In genomic region chr2:69773331-69773730, GRCm38 (mm10) we compare ENCODE assay signal across 32 mouse cellular contexts. TPM values are rescaled to one million over a fixed set of nuclear protein-coding genes. Genes with fewer than 3 reads are reported as not detected.
DNase-seq lines count a peak whose midpoint lies in the region; ATAC-seq and TF ChIP-seq lines count a peak whose summit lies in the region.
"Had no signal": no experiment of that assay in that cellular context is flagged by ENCODE, and none has a peak within 500 bp of the region (broad histone marks: within the 10 kb centered on the region; RNA-seq: fewer than 3 reads in every experiment).

No protein-coding gene starts in this region.

- H3K27me3 ChIP-seq in forebrain, postnatal 0 days (ENCODE audit: insufficient read depth, low read length): no peaks in the 10 kb centered on the region
- H3K27me3 ChIP-seq in forebrain, embryonic 14.5 days (replicated peaks; ENCODE audit: control insufficient read depth, insufficient read depth, low read length): no peaks in the 10 kb centered on the region
- H3K27me3 ChIP-seq: CH12.LX; forebrain, embryonic 15.5 days; hindbrain, embryonic 15.5 days; kidney, embryonic 15.5 days; limb, embryonic 13.5 days; lung, embryonic 15.5 days; midbrain, embryonic 12.5 days; neural tube, embryonic 12.5 days; stomach, embryonic 15.5 days had no signal

- peaks cover 13% of the 10 kb centered on the region for H3K36me3 ChIP-seq in forebrain, postnatal 0 days (ENCODE audit: insufficient read depth)
- H3K36me3 ChIP-seq in forebrain, embryonic 14.5 days (ENCODE audit: control insufficient read depth, insufficient read depth, low read length): peaks cover 13% of the 10 kb centered on the region; the same call in 1 of the 2 replicates
- H3K36me3 ChIP-seq: lung, embryonic 15.5 days; stomach, embryonic 15.5 days had no signal

- TF ChIP-seq CTCF in forebrain, postnatal 0 days (IDR thresholded peaks at IDR 0.05; ENCODE audit: low read depth): no peak
- TF ChIP-seq CTCF in left cerebral cortex, adult 2 months (IDR thresholded peaks at IDR 0.05): no peak

- peak; percentile 63 for DNase-seq in forebrain, postnatal 0 days
- DNase-seq in forebrain, embryonic 14.5 days (ENCODE audit: low spot score): no peak
- no peak for DNase-seq in left cerebral cortex, adult 2 months (ENCODE audit: extremely low spot score in 1 of 2, low spot score in 2 of 2)
- no peak for DNase-seq in left cerebral cortex, adult 11 months (ENCODE audit: low spot score)
- peak; percentile 42 to 54 for DNase-seq in left cerebral cortex, postnatal 14 days (ENCODE audit: low spot score in 2 of 2)
- DNase-seq in right cerebral cortex, postnatal 36 days (ENCODE audit: low spot score in 2 of 2): peak; percentile 13 to 52
- no peak for DNase-seq in urinary bladder, adult 18-20 months (ENCODE audit: low spot score in 2 of 2)
- DNase-seq: adrenal gland, adult 2 months; adrenal gland, postnatal 36 days; cerebellum, adult 2 months; cerebellum, postnatal 14 days; gastrocnemius, adult 2 months; heart, postnatal 14 days; kidney, adult 11 months; kidney, postnatal 25 days; thymus, postnatal 14 days had no signal

- H3K9me3 ChIP-seq in forebrain, postnatal 0 days (ENCODE audit: low read length): no peaks in the 10 kb centered on the region
- no peaks in the 10 kb centered on the region for H3K9me3 ChIP-seq in forebrain, embryonic 14.5 days (replicated peaks; ENCODE audit: control insufficient read depth, low read length)
- H3K9me3 ChIP-seq: forebrain, embryonic 15.5 days; hindbrain, embryonic 10.5 days; hindbrain, embryonic 15.5 days; kidney, embryonic 15.5 days; limb, embryonic 13.5 days; lung, embryonic 15.5 days; midbrain, embryonic 12.5 days; neural tube, embryonic 12.5 days; stomach, embryonic 15.5 days had no signal

- H3K4me2 ChIP-seq in forebrain, postnatal 0 days (ENCODE audit: low read depth): no peak overlapping the region
- H3K4me2 ChIP-seq in forebrain, embryonic 14.5 days (ENCODE audit: low read length): no peak overlapping the region
- H3K4me2 ChIP-seq: forebrain, embryonic 15.5 days; hindbrain, embryonic 15.5 days; kidney, embryonic 15.5 days; limb, embryonic 13.5 days; liver, embryonic 11.5 days; lung, embryonic 15.5 days; midbrain, embryonic 12.5 days; neural tube, embryonic 12.5 days; stomach, embryonic 15.5 days had no signal

- H3K9ac ChIP-seq in forebrain, postnatal 0 days: no peak overlapping the region
- no peak overlapping the region for H3K9ac ChIP-seq in forebrain, embryonic 14.5 days (ENCODE audit: low read length)
- H3K9ac ChIP-seq: forebrain, embryonic 15.5 days; hindbrain, embryonic 15.5 days; kidney, embryonic 15.5 days; limb, embryonic 13.5 days; lung, embryonic 15.5 days; midbrain, embryonic 12.5 days; neural tube, embryonic 12.5 days; stomach, embryonic 15.5 days had no signal

- H3K4me3 ChIP-seq in forebrain, postnatal 0 days (ENCODE audit: low read depth, low read length): no peak overlapping the region
- H3K4me3 ChIP-seq in forebrain, embryonic 14.5 days (ENCODE audit: low read depth, low read length): no peak overlapping the region
- no peak overlapping the region for H3K4me3 ChIP-seq in left cerebral cortex, adult 2 months
- H3K4me3 ChIP-seq: forebrain, embryonic 15.5 days; gastrocnemius, adult 2 months; hindbrain, embryonic 10.5 days; hindbrain, embryonic 15.5 days; kidney, embryonic 15.5 days; limb, embryonic 13.5 days; lung, embryonic 15.5 days; midbrain, embryonic 12.5 days; myocyte; neural tube, embryonic 12.5 days; stomach, embryonic 15.5 days had no signal

- WGBS in forebrain, postnatal 0 days: 76% methylated on average over 3 of the region's 3 CpGs
- 99% methylated on average over 3 of the region's 3 CpGs for WGBS in forebrain, embryonic 14.5 days

- peak; percentile 92 for ATAC-seq in forebrain, postnatal 0 days
- ATAC-seq in forebrain, embryonic 14.5 days: no peak
- no peak for ATAC-seq in megakaryocyte, adult 5-6 weeks (ENCODE audit: poor library complexity, severe bottlenecking)
- ATAC-seq: activated CD4-positive, CD25-positive, alpha-beta regulatory T cell, adult 4 months; forebrain, embryonic 15.5 days; inflammation-experienced regulatory T-cells, adult 6 months had no signal

- no peak overlapping the region for H3K27ac ChIP-seq in forebrain, postnatal 0 days (ENCODE audit: low read depth, low read length)
- H3K27ac ChIP-seq in forebrain, embryonic 14.5 days (ENCODE audit: low read depth, low read length): no peak overlapping the region
- peak overlapping the region; percentile 50; the same call in 1 of the 2 replicates for H3K27ac ChIP-seq in left cerebral cortex, adult 2 months
- H3K27ac ChIP-seq: forebrain, embryonic 15.5 days; gastrocnemius, adult 2 months; hindbrain, embryonic 10.5 days; hindbrain, embryonic 15.5 days; kidney, embryonic 15.5 days; limb, embryonic 13.5 days; lung, embryonic 15.5 days; midbrain, embryonic 12.5 days; neural tube, embryonic 12.5 days; stomach, embryonic 15.5 days had no signal

- no peaks in the 10 kb centered on the region for H3K4me1 ChIP-seq in forebrain, postnatal 0 days (ENCODE audit: insufficient read depth)
- H3K4me1 ChIP-seq in forebrain, embryonic 14.5 days (ENCODE audit: control insufficient read depth, insufficient read depth, low read length): no peaks in the 10 kb centered on the region
- H3K4me1 ChIP-seq: forebrain, embryonic 15.5 days; hindbrain, embryonic 10.5 days; hindbrain, embryonic 15.5 days; kidney, embryonic 15.5 days; limb, embryonic 13.5 days; lung, embryonic 15.5 days; midbrain, embryonic 12.5 days; neural tube, embryonic 12.5 days; stomach, embryonic 15.5 days had no signal

- intact Hi-C loops in left cerebral cortex, adult 2 months (cut with DNase I): no loop called here
- intact Hi-C loops in left cerebral cortex, postnatal 14 days (cut with DNase I): no loop called here

RNA-seq across cellular contexts. Expression of gene Ccdc173, which starts 16.0 kb away (rescaled TPM):
- total RNA-seq in forebrain, postnatal 0 days (2014; rRNA removed): 1.3 and 2.8 TPM in 2 replicates
- 1.2 and 1.4 TPM in 2 replicates for polyA plus RNA-seq in forebrain, postnatal 0 days (2015; fragmentation: Nextera tagmentation; extraction: Ambion mirVana)
- 1.7 and 2.3 TPM in 2 replicates for polyA plus RNA-seq in forebrain, embryonic 14.5 days (2014; fragmentation: Nextera tagmentation; extraction: Ambion mirVana)
- 1 to 10 TPM; 2.8 to 3.3 TPM for total RNA-seq in left cerebral cortex, adult 2 months (2021)
- total RNA-seq in left cerebral cortex, postnatal 14 days (2021): 1 to 10 TPM; 2.2 to 2.4 TPM
- 0.43 and 0.80 TPM in 2 replicates for total RNA-seq in megakaryocyte, adult 5-6 weeks (2015)
- 0.33 and 0.49 TPM in 2 replicates for total RNA-seq in megakaryocyte, adult 5-6 weeks (2017)
- polyA plus RNA-seq: adrenal gland, adult 2 months; small intestine, adult 2 months had no signal

RNA-seq across cellular contexts. Expression of gene Phospho2, which starts 16.1 kb away (rescaled TPM):
- total RNA-seq in forebrain, postnatal 0 days (2014; rRNA removed): 39.2 and 40.8 TPM in 2 replicates
- 29.8 and 32.3 TPM in 2 replicates for polyA plus RNA-seq in forebrain, postnatal 0 days (2015; fragmentation: Nextera tagmentation; extraction: Ambion mirVana)
- polyA plus RNA-seq in forebrain, embryonic 14.5 days (2014; fragmentation: Nextera tagmentation; extraction: Ambion mirVana): 43.1 and 45.4 TPM in 2 replicates
- 10 to 100 TPM; 23.3 to 25.1 TPM for total RNA-seq in left cerebral cortex, adult 2 months (2021)
- total RNA-seq in left cerebral cortex, postnatal 14 days (2021): 10 to 100 TPM; 19.2 to 23.0 TPM
- total RNA-seq in megakaryocyte, adult 5-6 weeks (2015): 19.8 and 25.3 TPM in 2 replicates
- total RNA-seq in megakaryocyte, adult 5-6 weeks (2017): 22.0 and 27.5 TPM in 2 replicates

RNA-seq across cellular contexts. Expression of gene Klhl23, which starts 48.4 kb away (rescaled TPM):
- total RNA-seq in forebrain, postnatal 0 days (2014; rRNA removed): 163 and 199 TPM in 2 replicates
- polyA plus RNA-seq in forebrain, postnatal 0 days (2015; fragmentation: Nextera tagmentation; extraction: Ambion mirVana): 43.0 and 87.2 TPM in 2 replicates
- 36.7 and 54.1 TPM in 2 replicates for polyA plus RNA-seq in forebrain, embryonic 14.5 days (2014; fragmentation: Nextera tagmentation; extraction: Ambion mirVana)
- 10 to 100 TPM; 49.2 to 53.7 TPM for total RNA-seq in left cerebral cortex, adult 2 months (2021)
- 100 to 1,000 TPM in 1 of 2 experiments, 10 to 100 TPM in 1; 92.7 to 102 TPM for total RNA-seq in left cerebral cortex, postnatal 14 days (2021)
- total RNA-seq in megakaryocyte, adult 5-6 weeks (2015): 3.5 and 3.7 TPM in 2 replicates
- total RNA-seq in megakaryocyte, adult 5-6 weeks (2017): 8.7 and 10.9 TPM in 2 replicates

RNA-seq across cellular contexts. Expression of gene Ppig, which starts 51.0 kb away (rescaled TPM):
- total RNA-seq in forebrain, postnatal 0 days (2014; rRNA removed): 13.2 and 18.7 TPM in 2 replicates
- polyA plus RNA-seq in forebrain, postnatal 0 days (2015; fragmentation: Nextera tagmentation; extraction: Ambion mirVana): 88.0 and 125 TPM in 2 replicates
- 77.8 and 83.6 TPM in 2 replicates for polyA plus RNA-seq in forebrain, embryonic 14.5 days (2014; fragmentation: Nextera tagmentation; extraction: Ambion mirVana)
- total RNA-seq in left cerebral cortex, adult 2 months (2021): 10 to 100 TPM; 65.4 to 79.5 TPM
- total RNA-seq in left cerebral cortex, postnatal 14 days (2021): 10 to 100 TPM; 53.0 to 54.3 TPM
- total RNA-seq in megakaryocyte, adult 5-6 weeks (2015): 83.7 and 91.7 TPM in 2 replicates
- 54.9 and 62.2 TPM in 2 replicates for total RNA-seq in megakaryocyte, adult 5-6 weeks (2017)

Comparison
In these comparisons a context has a peak if more than half of its experiments do, and no peak if none do; other contexts are left out.
1. DNase-seq: peak in forebrain, postnatal 0 days (single experiment), left cerebral cortex, postnatal 14 days (2 of 2) and right cerebral cortex, postnatal 36 days (2 of 2); none in forebrain, embryonic 14.5 days (single experiment), left cerebral cortex, adult 2 months (0 of 2), left cerebral cortex, adult 11 months (single experiment) and urinary bladder, adult 18-20 months (0 of 2).
2. RNA of gene Klhl23, which starts 48.4 kb away (total RNA-seq): 163 to 199 TPM in forebrain, postnatal 0 days, 92.7 to 102 TPM in left cerebral cortex, postnatal 14 days and 49.2 to 53.7 TPM in left cerebral cortex, adult 2 months; 3.5 to 10.9 TPM in megakaryocyte, adult 5-6 weeks; every median in the first group is over 4 times any median in the second.